Mouse (Mus musculus) forebrain, embryonic 12.5 days (tissue): ENCODE measurements around the gene Sh3d19. TPM values are rescaled to one million over a fixed set of nuclear protein-coding genes. Genes with fewer than 3 reads are reported as not detected.
"Not testable (repeated sequence)": the region's sequence is repeated elsewhere in the genome, so short reads cannot be mapped to it uniquely, and the experiment has no call there.

Experiments
- ATAC-seq: fragments of 200-750 bp; cut with Nextera tagmentation; 2 replicates; pipeline ENCODE4 v1.8.0; 2017; ENCODE audit warnings: moderate TSS enrichment; ENCODE audit not compliant: low FRiP score
- H3K27ac ChIP-seq: fragments of 300-500 bp; sonication (generic); 2 replicates; pipeline ENCODE4 v1.5.1; 2016; ENCODE audit warnings: mild to moderate bottlenecking
- H3K27me3 ChIP-seq: fragments of 300-500 bp; sonication (generic); 2 replicates; pipeline ENCODE4 v1.6.1; 2016; ENCODE audit warnings: mild to moderate bottlenecking
- H3K36me3 ChIP-seq: fragments of 300-500 bp; sonication (generic); replicated peaks from 2 replicates; pipeline ENCODE4 v1.6.1; 2016; ENCODE audit warnings: mild to moderate bottlenecking
- H3K4me1 ChIP-seq: fragments of 300-500 bp; sonication (generic); 2 replicates; pipeline ENCODE4 v1.6.1; 2016
- H3K4me2 ChIP-seq: fragments of 300-500 bp; sonication (generic); 2 replicates; pipeline ENCODE4 v1.6.1; 2016; ENCODE audit warnings: mild to moderate bottlenecking, moderate library complexity
- H3K4me3 ChIP-seq: fragments of 300-500 bp; sonication (generic); replicated peaks from 2 replicates; pipeline ENCODE4 v1.5.1; 2016; ENCODE audit warnings: mild to moderate bottlenecking
- H3K9ac ChIP-seq: fragments of 300-500 bp; sonication (generic); 2 replicates; pipeline ENCODE4 v1.6.1; 2016; ENCODE audit warnings: mild to moderate bottlenecking
- H3K9me3 ChIP-seq: fragments of 300-500 bp; sonication (generic); 2 replicates; pipeline ENCODE4 v1.6.1; 2016
- WGBS: fragments of 180-500 bp; shearing (Covaris S2); methylation state at CpG from one replicate; pipeline ENCODE4 v1.1.7; 2016; 5-methylcytosine and 5-hydroxymethylcytosine counted together
- polyA plus RNA-seq: library from polyadenylated mRNA; unstranded; fragments of >200 nt; fragmentation: Nextera tagmentation; extraction: Ambion mirVana; gene quantifications from 2 replicates; pipeline ENCODE4 v1.2.1, GENCODE M21; 2016

Sh3d19 gene
- polyA plus RNA-seq, 1 experiment from 2014 or later: 9.1 TPM

DNA sequence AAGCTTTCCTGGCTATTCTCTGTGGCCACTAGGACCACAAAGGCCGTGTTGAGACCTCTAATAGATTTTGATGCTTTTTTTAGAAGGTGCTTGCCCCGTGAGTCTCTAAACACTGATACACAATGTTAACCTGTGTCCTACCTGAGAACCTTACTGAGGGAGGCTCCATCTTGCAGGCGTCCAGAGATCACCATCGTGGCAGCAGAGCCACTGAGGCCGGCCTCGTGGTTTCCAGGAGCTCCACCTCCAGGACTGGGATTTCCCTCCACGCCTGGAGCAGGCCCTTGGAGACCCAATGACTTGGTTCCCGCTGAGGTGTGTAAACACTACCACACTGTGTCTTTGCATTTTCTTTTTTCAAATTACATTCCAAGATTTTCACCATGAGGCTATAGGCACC lies 112.1 kb downstream of the Sh3d19 start:
- H3K4me1 ChIP-seq: no peaks in the 10 kb centered on the region
- H3K36me3 ChIP-seq: no peaks in the 10 kb centered on the region
- no peak overlapping the region for H3K4me3 ChIP-seq
- H3K27ac ChIP-seq: no peak overlapping the region
- WGBS: 93% methylated on average over 8 of the region's 8 CpGs
- no peak overlapping the region for H3K9ac ChIP-seq
- no peak overlapping the region for H3K4me2 ChIP-seq
- ATAC-seq: no peak
- no peaks in the 10 kb centered on the region for H3K9me3 ChIP-seq
- no peaks in the 10 kb centered on the region for H3K27me3 ChIP-seq

DNA sequence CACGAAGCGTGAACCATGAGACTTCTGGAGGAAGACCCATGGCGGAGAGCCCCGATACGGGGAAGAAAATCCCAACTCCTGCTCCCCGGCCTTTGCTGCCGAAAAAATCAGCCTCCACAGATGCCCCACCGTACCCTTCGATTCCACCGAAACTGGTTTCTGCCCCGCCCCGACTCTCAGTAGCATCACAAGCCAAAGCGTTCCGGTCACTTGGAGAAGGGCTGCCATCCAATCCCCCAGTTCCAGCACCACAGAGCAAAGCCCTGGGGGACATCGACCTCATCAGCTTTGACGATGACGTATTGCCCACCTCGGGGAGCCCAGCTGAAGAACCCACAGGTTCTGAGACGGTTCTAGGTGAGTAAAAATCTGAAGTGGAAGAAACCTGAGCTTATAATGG lies 114.1 kb downstream of the Sh3d19 start:
- Histone ChIP-seq H3K27me3 (no peaks in the 10 kb centered on the region), H3K4me3 (no peak overlapping the region), H3K4me2 (no peak overlapping the region), H3K4me1 (no peaks in the 10 kb centered on the region), H3K9ac (no peak overlapping the region), H3K27ac (no peak overlapping the region), H3K9me3 (no peaks in the 10 kb centered on the region), H3K36me3 (no peaks in the 10 kb centered on the region)
- no peak for ATAC-seq
- 94% methylated on average over 19 of the region's 19 CpGs for WGBS

DNA sequence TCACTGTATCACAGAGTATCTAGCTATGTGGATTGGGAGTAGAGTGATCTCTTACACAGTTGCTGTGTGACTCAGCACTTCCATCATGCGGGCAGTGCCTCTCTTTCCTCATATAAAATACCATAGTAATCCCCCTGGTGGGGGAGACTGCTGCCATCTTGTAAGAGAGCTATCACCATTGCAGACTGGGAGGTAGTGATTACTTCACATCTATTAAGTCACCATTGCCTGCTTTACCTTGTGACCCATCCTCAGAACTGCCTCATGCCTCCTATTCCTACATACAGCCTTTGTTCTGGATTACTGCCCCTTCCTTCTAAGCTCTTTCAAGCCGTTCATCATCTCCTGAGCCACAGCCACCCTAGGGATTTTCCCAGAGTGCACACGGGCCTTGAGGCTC lies 117.0 kb downstream of the Sh3d19 start:
- no peaks in the 10 kb centered on the region for H3K36me3 ChIP-seq
- H3K27ac ChIP-seq: no peak overlapping the region
- no peak overlapping the region for H3K4me3 ChIP-seq
- H3K9ac ChIP-seq: no peak overlapping the region
- no peaks in the 10 kb centered on the region for H3K27me3 ChIP-seq
- peaks cover 7% of the 10 kb centered on the region; the same call in 1 of the 2 replicates for H3K4me1 ChIP-seq
- 77% methylated on average over 3 of the region's 3 CpGs for WGBS
- ATAC-seq: no peak
- H3K4me2 ChIP-seq: no peak overlapping the region
- H3K9me3 ChIP-seq: no peaks in the 10 kb centered on the region

DNA sequence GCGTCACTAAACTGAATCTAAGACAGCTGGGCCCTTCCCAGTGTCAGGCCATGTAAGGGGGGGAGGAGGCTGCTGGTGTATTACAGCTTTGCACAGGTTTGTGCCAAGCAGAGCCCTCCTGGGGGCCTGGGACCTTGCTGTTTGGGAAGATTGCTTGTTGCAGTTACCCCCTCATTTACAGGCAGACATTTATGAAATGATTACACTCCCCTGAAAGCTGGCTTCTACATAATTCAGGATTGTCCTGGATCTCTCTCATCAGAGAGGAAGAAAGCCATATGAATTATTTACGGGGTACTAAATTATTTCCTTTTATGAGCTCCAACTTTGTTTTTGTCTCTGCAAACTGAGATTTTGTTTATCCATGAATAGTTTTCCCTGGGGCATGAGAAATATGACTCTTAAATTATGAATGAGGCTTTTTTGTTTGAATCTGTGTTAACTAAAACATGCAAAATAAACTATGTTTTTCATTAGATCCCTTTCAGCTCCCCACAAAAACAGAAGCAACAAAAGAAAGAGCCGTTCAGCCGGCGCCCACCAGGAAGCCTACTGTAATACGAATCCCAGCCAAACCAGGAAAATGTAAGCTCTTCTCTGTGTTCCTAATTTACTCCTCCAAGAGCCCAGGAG lies 122.4 kb downstream of the Sh3d19 start:
- Histone ChIP-seq H3K36me3 (no peaks in the 10 kb centered on the region), H3K9me3 (no peaks in the 10 kb centered on the region), H3K4me2 (no peak overlapping the region), H3K9ac (no peak overlapping the region), H3K4me3 (no peak overlapping the region), H3K4me1 (peaks cover 15% of the 10 kb centered on the region), H3K27me3 (no peaks in the 10 kb centered on the region), H3K27ac (peak overlapping the region; percentile 56)
- WGBS: 28% methylated on average over 6 of the region's 6 CpGs
- no peak for ATAC-seq

DNA sequence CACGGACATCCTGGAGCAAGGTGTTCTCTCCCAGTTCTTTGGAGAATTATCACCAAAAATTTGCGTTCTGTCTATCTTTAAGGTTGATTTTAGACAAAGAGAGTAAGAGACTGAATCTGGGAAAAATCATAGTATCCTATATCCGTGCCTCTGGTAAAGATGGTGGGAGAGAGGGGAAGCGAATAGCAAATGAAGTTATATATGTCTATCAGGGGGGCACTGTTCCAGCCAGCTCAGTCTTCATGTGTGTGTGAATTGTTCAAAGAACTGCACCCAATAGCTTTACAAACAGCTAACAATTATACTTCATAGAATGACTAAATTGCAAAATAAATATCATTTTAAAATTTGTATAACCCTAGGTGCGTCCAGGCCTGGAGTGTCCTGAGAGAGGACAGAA lies 123.0 kb downstream of the Sh3d19 start:
- Histone ChIP-seq H3K27ac (peak overlapping the region; percentile 56), H3K4me2 (no peak overlapping the region)

DNA sequence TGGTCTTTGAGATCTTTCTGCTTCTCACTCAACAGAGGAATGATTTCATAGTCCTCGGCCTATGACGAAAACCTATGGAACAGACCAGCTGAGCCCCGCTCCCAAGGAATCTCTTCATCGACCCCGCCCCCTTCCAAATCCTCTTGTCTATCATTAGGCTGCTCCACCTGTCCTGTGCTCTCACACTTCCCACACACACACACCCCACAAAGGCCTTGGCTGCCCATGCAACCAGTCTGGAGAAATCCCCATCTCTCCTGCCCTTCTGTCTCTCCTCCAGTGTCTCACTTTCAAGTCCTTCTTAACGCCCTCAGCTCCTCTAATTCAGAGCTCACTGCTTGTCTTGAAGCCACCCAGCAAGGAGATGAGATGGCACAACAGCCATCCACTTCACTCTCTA lies 131.0 kb downstream of the Sh3d19 start:
- Histone ChIP-seq H3K4me2 (no peak overlapping the region), H3K9ac (no peak overlapping the region), H3K9me3 (no peaks in the 10 kb centered on the region), H3K27ac (no peak overlapping the region), H3K4me1 (0 out of 2 replicates have a peak, but pooled peaks cover under 1% of the 10 kb centered on the region), H3K36me3 (no peaks in the 10 kb centered on the region), H3K4me3 (no peak overlapping the region), H3K27me3 (no peaks in the 10 kb centered on the region)
- 87% methylated on average over 6 of the region's 6 CpGs for WGBS
- no peak for ATAC-seq

More for the DNA sequence above, 123.0 kb downstream of the Sh3d19 start:
- Histone ChIP-seq H3K4me3 (no peak overlapping the region), H3K4me1 (peaks cover 15% of the 10 kb centered on the region), H3K27me3 (no peaks in the 10 kb centered on the region), H3K36me3 (no peaks in the 10 kb centered on the region), H3K9me3 (no peaks in the 10 kb centered on the region), H3K9ac (no peak overlapping the region)
- WGBS: 71% methylated on average over 5 of the region's 5 CpGs
- ATAC-seq: no peak

DNA sequence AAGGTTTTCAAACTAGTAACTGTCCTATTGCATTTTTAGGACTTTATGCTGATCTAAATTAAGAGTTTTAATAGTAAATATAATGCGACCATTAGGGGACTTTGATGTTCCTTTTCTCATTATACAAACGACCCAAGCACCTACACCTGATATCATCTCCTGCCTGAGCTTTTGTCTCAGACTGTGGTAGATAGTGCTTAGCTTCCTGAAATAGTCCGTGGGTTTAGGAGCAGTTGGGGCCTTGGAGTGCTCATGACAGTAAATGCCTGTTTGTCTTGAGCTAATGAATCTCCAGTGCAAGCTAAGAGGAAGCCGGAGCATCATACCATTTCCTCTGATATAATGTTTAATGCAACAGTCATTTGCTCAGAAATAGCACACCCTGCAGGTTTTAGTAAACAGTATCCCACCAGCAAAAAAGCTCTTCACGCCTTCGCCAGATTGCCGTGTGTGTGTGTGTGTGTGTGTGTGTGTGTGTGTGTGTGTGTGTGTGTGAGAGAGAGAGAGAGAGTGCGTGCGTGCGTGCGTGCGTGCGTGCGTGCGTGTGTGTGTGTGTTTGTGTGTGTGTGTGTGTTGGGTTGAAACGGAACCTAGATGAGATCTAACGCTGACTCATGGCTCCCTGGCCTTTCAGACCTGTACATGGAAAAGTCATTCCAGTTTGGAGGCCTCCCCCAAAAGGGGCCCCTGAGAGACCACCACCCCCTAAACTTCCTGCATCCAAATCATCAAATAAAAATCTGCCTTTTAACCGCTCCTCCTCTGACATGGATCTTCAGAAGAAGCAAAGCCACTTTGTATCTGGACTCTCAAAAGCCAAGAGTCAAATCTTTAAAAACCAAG lies 132.8 kb downstream of the Sh3d19 start:
- Histone ChIP-seq H3K36me3 (no peaks in the 10 kb centered on the region), H3K27ac (no peak overlapping the region), H3K9me3 (no peaks in the 10 kb centered on the region), H3K9ac (no peak overlapping the region), H3K4me1 (0 out of 2 replicates have a peak, but pooled peaks cover 9% of the 10 kb centered on the region), H3K27me3 (no peaks in the 10 kb centered on the region), H3K4me2 (no peak overlapping the region), H3K4me3 (no peak overlapping the region)
- WGBS: 84% methylated on average over 8 of the region's 18 CpGs
- ATAC-seq: no peak

DNA sequence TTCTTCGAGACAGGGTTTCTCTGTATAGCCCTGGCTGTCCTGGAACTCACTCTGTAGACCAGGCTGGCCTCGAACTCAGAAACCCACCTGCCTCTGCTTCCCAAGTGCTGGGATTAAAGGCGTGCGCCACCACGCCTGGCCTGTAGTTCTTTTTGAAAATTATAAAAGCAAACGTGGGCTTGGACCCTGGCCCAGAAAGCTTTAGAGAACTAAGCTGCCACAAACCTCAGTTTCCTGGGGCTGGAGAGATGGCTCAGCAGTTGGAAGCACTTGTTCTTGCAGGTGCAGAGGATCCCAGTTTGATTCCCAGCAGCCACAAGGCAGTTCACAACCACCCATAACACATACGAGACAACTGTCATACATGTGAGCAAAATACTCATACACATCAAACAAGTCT lies 133.5 kb downstream of the Sh3d19 start:
- 87% methylated on average over 7 of the region's 7 CpGs for WGBS
- H3K4me1 ChIP-seq, H3K27ac ChIP-seq: not testable (repeated sequence)

DNA sequence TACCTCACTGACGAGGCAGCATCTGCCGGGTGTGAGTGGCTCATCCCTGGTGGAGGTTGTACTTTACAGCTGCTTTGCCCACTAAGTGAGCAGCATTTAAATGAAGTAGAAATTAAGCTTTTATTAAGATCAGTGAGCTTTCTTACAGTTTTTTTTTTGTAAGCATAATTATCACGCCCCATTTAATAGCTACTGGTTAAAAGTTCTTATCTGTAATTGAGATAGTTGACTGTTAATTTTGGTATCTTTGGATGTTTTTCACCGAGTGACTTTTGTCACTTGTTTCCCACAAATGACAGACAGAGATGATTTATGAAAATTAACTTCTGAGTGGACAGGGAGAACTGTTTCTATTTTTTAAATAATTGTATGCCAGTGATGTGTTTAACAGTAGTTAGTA lies 134.0 kb downstream of the Sh3d19 start:
- no peak overlapping the region for H3K4me2 ChIP-seq
- 0 out of 2 replicates have a peak, but pooled peaks cover 10% of the 10 kb centered on the region for H3K4me1 ChIP-seq
- no peaks in the 10 kb centered on the region for H3K36me3 ChIP-seq
- 80% methylated on average over 4 of the region's 4 CpGs for WGBS
- no peak overlapping the region for H3K27ac ChIP-seq
- no peaks in the 10 kb centered on the region for H3K27me3 ChIP-seq
- H3K9me3 ChIP-seq: no peaks in the 10 kb centered on the region
- no peak overlapping the region for H3K9ac ChIP-seq
- ATAC-seq: no peak
- no peak overlapping the region for H3K4me3 ChIP-seq

More for the DNA sequence above, 133.5 kb downstream of the Sh3d19 start:
- not testable (repeated sequence) for H3K36me3 ChIP-seq, H3K9me3 ChIP-seq, H3K9ac ChIP-seq, H3K4me2 ChIP-seq, H3K4me3 ChIP-seq, H3K27me3 ChIP-seq, ATAC-seq

DNA sequence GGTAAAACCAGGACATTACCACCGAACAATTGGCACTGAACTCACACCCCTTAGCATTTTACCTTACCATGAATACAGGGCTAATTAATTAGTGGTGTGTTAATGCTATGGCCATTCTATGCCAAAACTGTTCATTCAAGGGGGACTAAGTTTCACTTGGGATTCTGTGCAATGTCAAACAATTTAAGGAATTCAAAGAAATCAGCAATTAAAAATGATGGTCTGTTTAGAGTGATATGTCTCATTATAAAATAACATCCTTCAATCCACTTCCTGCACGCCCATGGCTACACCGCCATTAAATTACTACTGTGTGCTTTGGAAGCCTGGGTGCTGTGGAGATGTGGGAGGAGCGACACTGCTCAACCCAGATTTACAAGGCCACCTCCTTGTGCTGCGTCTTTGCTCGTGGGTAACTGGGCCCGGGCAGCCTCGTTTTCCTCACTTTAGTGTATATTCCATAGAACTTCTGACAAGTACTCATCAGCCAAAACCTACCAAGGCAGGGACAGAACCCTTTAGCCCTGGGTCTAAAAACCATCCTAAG lies 135.2 kb downstream of the Sh3d19 start:
- 0 out of 2 replicates have a peak, but pooled peaks cover 13% of the 10 kb centered on the region for H3K4me1 ChIP-seq
- H3K4me2 ChIP-seq: no peak overlapping the region
- WGBS: 78% methylated on average over 8 of the region's 8 CpGs
- H3K4me3 ChIP-seq: no peak overlapping the region
- no peaks in the 10 kb centered on the region for H3K27me3 ChIP-seq
- no peak overlapping the region for H3K27ac ChIP-seq
- ATAC-seq: no peak
- no peaks in the 10 kb centered on the region for H3K9me3 ChIP-seq
- H3K36me3 ChIP-seq: no peaks in the 10 kb centered on the region
- no peak overlapping the region for H3K9ac ChIP-seq

DNA sequence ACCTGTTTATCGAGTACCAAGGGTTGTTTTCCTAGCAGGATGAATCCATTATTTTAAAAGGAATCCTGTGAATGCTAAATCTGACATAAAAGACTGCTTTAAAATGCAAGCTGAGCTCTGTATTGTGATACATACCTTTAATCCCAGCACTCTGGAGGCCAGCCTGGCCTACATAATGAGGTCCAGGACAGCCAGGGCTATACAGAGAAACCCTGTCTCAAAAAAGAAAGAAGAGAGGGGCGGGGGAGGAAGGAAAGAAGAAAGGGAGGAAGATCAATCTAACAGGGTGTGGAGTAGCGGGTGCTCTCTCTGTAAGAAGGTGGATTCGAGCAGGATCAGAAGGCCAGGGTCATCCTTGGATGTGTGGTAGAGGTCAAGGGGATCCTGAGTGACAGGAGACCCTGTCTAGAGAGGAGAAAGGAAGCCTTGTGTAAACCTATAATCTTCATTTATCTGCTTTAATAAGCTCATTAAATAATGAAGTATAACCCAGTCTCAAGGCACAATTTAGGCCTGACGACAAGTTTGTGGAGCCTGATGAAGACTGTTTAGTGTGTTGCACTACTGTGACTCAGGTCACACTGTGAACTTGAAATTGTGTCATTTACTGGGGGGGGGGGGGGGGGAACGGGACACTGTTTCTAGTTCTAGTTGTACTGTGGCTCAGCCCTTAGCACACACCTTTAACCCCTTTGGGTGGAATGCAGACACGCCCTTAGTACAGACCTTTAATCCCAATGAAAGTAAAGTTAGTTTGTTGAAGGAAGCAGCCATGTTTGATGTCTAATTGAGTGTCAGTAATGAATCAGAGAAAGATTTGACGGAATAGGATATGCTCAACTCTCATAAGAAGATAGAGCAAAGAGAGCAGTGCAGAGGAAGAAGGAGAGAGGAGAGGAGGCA lies 137.0 kb downstream of the Sh3d19 start:
- 53% methylated on average over 8 of the region's 8 CpGs for WGBS
- Histone ChIP-seq H3K27ac (no peak overlapping the region), H3K36me3 (no peaks in the 10 kb centered on the region), H3K9ac (no peak overlapping the region), H3K4me2 (no peak overlapping the region), H3K4me3 (no peak overlapping the region), H3K4me1 (0 out of 2 replicates have a peak, but pooled peaks cover 13% of the 10 kb centered on the region), H3K27me3 (no peaks in the 10 kb centered on the region), H3K9me3 (no peaks in the 10 kb centered on the region)
- ATAC-seq: no peak

DNA sequence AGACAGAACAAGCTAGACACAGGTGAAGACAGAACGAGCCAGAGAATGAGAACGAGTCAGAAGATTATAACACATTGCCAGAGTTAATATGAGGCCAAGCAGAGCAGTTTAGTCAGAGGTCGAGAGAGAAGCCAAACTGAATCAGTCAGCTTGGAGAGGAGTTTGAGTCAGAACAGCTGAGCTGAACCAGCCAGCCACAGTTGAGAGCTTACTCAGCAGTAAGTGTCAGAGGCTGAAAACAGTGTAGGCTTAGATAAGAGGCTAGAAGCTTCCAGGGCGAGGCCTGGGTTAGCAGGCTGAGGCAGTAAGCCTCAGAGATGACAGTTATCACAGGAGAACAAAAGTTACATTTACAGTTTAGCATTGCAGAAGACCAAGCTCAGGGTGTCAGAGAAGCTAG lies 137.7 kb downstream of the Sh3d19 start:
- Histone ChIP-seq H3K4me2 (no peak overlapping the region), H3K4me1 (0 out of 2 replicates have a peak, but pooled peaks cover 13% of the 10 kb centered on the region), H3K9ac (no peak overlapping the region), H3K4me3 (no peak overlapping the region), H3K27ac (no peak overlapping the region), H3K36me3 (no peaks in the 10 kb centered on the region), H3K9me3 (no peaks in the 10 kb centered on the region), H3K27me3 (no peaks in the 10 kb centered on the region)
- ATAC-seq: no peak
- WGBS: 90% methylated on average over 4 of the region's 4 CpGs
